Mouse (Mus musculus): ENCODE results near the gene Espn. TPM values are rescaled to one million over a fixed set of nuclear protein-coding genes. Genes with fewer than 3 reads are reported as not detected.

The Espn gene
- total RNA-seq, 2 experiments from 2014 or later, result 2.8 to 3.0 TPM

- no peak for DNase-seq (ENCODE audit: low spot score in 2 of 2)
These were observed 26.9 kb upstream of the Espn start for GRCm38 (mm10) chr4:152178916-152179705.

- DNase-seq (ENCODE audit: low spot score in 2 of 2), result peak; percentile 39 to 52
These were observed 26.2 kb upstream of the Espn start for GRCm38 (mm10) chr4:152178344-152178864.

- DNase-seq (ENCODE audit: low spot score in 2 of 2), result peak; percentile 92 to 95
These were observed 25.6 kb upstream of the Espn start, which contains the start of gene Acot7 for GRCm38 (mm10) chr4:152177537-152178343. Gene Acot7, plus strand, starts transcription at chr4:152178134.

- no peak for DNase-seq (ENCODE audit: low spot score in 2 of 2)
These were observed 25.0 kb upstream of the Espn start for GRCm38 (mm10) chr4:152177174-152177536.

GRCm38 (mm10) chr4:152176638-152177037 lies 24.5 kb upstream of the Espn start:
- DNase-seq (ENCODE audit: low spot score in 2 of 2), result no peak

- no peak for DNase-seq (ENCODE audit: low spot score in 2 of 2)
These were observed 21.8 kb upstream of the Espn start for GRCm38 (mm10) chr4:152173956-152174355.

- peak; percentile 76 to 93 for DNase-seq (ENCODE audit: low spot score in 2 of 2)
These were observed 20.9 kb upstream of the Espn start for GRCm38 (mm10) chr4:152173041-152173440.

- no peak for DNase-seq (ENCODE audit: low spot score in 2 of 2)
These were observed 19.4 kb upstream of the Espn start for GRCm38 (mm10) chr4:152171543-152171942.

GRCm38 (mm10) chr4:152170286-152170685 lies 18.1 kb upstream of the Espn start:
- no peak for DNase-seq (ENCODE audit: low spot score in 2 of 2)

GRCm38 (mm10) chr4:152169103-152169502 lies 16.9 kb upstream of the Espn start:
- DNase-seq (ENCODE audit: low spot score in 2 of 2), result no peak

- DNase-seq (ENCODE audit: low spot score in 2 of 2), result no peak
These were observed 15.9 kb upstream of the Espn start for GRCm38 (mm10) chr4:152168052-152168451.

- DNase-seq (ENCODE audit: low spot score in 2 of 2), result peak in 1 of 2 experiments; percentile 66
These were observed 13.1 kb upstream of the Espn start for GRCm38 (mm10) chr4:152165036-152165931.

- DNase-seq (ENCODE audit: low spot score in 2 of 2), result no peak
These were observed 10.6 kb upstream of the Espn start for GRCm38 (mm10) chr4:152162748-152163147.

GRCm38 (mm10) chr4:152161601-152162000 lies 9.4 kb upstream of the Espn start:
- DNase-seq (ENCODE audit: low spot score in 2 of 2), result no peak

- DNase-seq (ENCODE audit: low spot score in 2 of 2), result no peak
These were observed 8.6 kb upstream of the Espn start for GRCm38 (mm10) chr4:152160748-152161147.

GRCm38 (mm10) chr4:152159285-152159678 lies 7.1 kb upstream of the Espn start:
- no peak for DNase-seq (ENCODE audit: low spot score in 2 of 2)

- DNase-seq (ENCODE audit: low spot score in 2 of 2), result no peak
These were observed 6.6 kb upstream of the Espn start, which contains the start of gene Hes2 for GRCm38 (mm10) chr4:152158585-152159284. Gene Hes2, plus strand, starts transcription at chr4:152158867.

- peak in 1 of 2 experiments; percentile 65 for DNase-seq (ENCODE audit: low spot score in 2 of 2)
These were observed 5.8 kb upstream of the Espn start for GRCm38 (mm10) chr4:152157779-152158584.

GRCm38 (mm10) chr4:152155019-152155418 lies 2.8 kb upstream of the Espn start:
- DNase-seq (ENCODE audit: low spot score in 2 of 2), result no peak
